Mouse (Mus musculus): ENCODE results near the gene Gm44511.

Gene Gm44511
- long read RNA-seq, experiment 1: 0 reads
- long read RNA-seq, experiment 2: 0 reads

DNA sequence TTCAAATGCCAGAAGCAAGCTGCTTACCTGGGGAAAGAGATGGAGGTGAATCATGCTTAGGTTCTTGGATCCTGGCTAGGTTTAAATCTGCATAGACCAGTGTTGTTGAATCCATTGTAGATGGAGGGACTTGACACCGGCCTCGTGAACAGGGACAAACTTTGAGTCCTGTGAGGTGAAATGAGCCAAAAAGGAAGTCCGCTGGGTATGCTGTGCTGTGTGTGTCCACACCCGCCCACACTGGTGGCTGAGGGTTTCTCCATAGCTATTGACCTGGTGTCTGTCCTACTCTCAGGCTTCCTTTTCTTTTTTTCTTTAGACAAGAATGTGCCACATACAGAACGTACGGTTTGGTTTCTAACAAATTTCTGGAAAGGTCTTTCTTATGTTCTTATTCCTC lies at the start of gene Gm44511, which contains the start of gene Klrb1b:
Gm44511 (minus strand) TSS at position 184 of the 400 bp plus-strand sequence.
Klrb1b (minus strand) TSS at position 200 of the 400 bp plus-strand sequence.
- intact Hi-C loops (cut with DNase I): no loop called here

DNA sequence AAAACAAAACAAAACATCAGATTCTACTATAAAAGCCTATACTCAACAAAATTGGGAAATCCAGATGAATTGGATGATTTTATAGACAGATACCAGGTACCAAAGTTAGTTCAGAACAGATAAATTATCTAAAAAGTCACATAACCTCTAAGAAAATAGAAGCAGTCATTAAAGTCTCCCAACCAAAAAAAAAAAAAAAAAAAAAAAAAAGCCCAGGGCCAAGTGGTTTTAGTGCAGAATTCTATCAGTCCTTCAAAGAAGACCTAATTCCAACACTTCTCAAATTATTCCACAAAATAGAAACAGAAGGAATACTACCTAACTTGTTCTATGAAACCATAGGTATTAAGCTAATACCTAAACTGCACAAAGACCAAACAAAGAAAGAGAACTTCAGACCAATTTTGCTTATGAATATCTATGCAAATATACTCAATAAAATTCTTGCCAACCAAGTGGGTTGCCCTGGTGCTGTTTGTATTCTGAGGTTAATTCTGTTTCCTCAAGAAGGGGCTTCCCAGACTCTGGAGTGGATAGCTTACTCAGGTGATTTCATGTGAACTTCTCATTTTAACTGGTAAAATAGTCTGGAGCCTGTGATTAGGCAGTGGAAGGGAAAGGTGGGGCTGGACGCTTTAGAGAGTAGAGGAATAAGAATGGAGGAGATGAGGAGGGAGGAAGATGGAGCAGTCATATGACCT lies 45.9 kb upstream of the Gm44511 start:
- intact Hi-C loops (cut with DNase I): no loop called here

- intact Hi-C loops (cut with DNase I): no loop called here
Measured at GRCm38 (mm10) chr6:128868861-128869260, 42.7 kb upstream of the Gm44511 start.

DNA sequence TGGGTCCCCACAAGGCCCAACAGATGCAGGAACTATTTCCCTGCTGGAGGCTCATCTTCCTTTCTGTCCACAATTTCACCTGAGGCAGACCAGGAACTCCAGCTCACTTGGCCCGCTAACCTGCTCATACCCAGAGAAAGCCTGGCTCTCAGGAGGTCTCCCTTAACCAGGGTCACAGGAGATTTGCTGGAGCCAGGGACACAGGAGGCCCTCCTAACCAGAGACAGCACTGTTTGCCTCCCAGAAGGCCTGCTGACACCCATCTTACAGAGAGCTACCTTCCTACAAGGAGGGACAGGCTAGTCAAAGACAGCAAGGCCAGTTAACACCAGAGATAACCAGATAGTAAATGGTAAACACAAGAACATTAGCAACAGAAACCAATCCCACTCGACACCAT lies 31.9 kb upstream of the Gm44511 start:
- intact Hi-C loops (cut with DNase I): loop anchor here (10.0 kb wide), 1 partner anchor 507 kb away; no protein-coding TSS in a partner anchor

GRCm38 (mm10) chr6:128856250-128856649 lies 30.1 kb upstream of the Gm44511 start:
- intact Hi-C loops (cut with DNase I): loop anchor here (10.0 kb wide), 1 partner anchor 509 kb away; no protein-coding TSS in a partner anchor

GRCm38 (mm10) chr6:128855477-128855876 lies 29.4 kb upstream of the Gm44511 start:
- intact Hi-C loops (cut with DNase I): loop anchor here (10.0 kb wide), 1 partner anchor 509 kb away; no protein-coding TSS in a partner anchor

- intact Hi-C loops (cut with DNase I): loop anchor here (1.0 to 10.0 kb wide), 3 partner anchors 211 to 510 kb away; no protein-coding TSS in a partner anchor
Measured at GRCm38 (mm10) chr6:128854895-128855294, 28.8 kb upstream of the Gm44511 start.

DNA sequence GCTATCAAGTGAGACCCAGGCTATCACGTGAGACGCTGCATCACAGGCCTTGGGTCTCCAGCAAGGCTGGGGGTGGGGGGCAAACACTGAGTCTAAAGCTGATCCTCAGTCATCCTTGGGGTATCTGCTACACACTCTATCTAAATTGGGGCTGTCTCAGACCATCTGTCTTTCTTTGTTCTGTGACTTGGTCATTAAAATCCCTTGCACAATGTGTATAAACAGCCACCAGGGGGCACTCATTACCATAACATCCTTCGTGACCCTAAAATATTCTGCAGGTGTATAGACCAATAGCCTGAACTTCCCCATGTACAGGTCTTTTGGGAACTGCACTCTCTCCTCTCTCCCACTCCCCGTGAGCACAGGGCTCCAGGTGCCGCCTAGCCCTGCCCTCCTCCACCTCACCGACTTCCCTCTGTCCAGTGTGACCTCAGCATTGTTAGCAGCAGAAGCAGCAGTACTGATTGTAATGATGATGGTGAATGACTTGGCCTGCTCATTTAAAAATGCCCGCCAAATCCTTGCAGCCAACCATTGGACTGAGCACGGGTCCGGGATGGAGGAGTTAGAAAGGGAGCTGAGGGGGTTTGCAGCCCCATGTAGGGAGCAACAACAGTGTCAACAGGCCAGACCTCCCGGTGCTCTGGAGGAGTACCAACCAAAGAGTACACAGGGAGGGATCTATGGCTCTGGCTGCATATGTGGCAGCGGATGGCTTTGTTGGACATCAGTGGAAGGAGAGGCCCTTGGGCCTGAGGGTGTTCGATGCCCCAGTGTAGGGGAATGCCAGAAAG lies 28.1 kb upstream of the Gm44511 start:
- intact Hi-C loops (cut with DNase I): loop anchor here (1.0 to 10.0 kb wide), 3 partner anchors 212 to 511 kb away; no protein-coding TSS in a partner anchor

DNA sequence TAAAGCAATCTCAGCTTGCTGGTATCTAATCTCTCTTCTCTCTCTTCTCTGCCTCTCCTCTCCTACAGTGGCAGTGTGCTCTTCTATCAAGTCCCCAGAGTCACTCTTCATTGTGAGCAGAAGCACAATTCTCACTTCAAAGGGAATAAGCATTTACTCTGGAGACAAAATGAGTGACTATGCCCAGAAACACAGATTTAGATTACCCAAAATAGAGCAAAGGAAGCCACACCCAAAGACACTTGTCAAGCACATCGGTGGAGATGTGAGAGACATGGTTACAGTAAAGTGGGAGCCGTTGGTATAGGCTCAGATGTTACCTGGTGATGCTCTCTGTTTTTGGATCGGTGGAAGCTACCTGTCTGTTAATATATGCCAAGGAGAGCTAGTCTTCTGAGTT lies 26.7 kb upstream of the Gm44511 start:
- intact Hi-C loops (cut with DNase I): loop anchor here (5.0 to 10.0 kb wide), 2 partner anchors 405 to 512 kb away; no protein-coding TSS in a partner anchor

- intact Hi-C loops (cut with DNase I): loop anchor here (5.0 to 10.0 kb wide), 2 partner anchors 406 to 514 kb away; no protein-coding TSS in a partner anchor
Measured at GRCm38 (mm10) chr6:128851151-128851550, 25.0 kb upstream of the Gm44511 start.

GRCm38 (mm10) chr6:128850671-128851070 lies 24.6 kb upstream of the Gm44511 start:
- intact Hi-C loops (cut with DNase I): loop anchor here (5.0 to 10.0 kb wide), 2 partner anchors 407 to 514 kb away; no protein-coding TSS in a partner anchor

DNA sequence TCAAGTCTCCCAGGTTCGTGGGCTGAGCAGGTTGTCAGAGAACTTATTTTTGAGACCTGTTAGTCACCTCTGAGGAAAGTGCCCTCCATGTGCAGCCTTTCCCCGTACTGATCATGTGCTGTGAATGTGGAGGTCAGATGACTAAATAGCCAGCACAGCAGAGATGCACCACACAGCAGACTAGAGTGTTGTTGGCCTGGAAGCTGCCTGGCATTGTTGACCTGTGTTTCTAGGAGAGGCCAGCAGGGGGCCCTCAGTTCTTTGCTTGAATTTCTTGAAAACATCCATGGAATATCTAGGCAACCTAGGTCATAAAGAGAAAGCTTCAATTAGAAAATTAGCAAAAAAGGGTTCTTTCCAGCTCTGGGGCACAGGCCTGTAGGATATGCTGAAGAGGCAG lies 23.8 kb upstream of the Gm44511 start:
- intact Hi-C loops (cut with DNase I): loop anchor here (5.0 to 10.0 kb wide), 2 partner anchors 407 to 515 kb away; no protein-coding TSS in a partner anchor

DNA sequence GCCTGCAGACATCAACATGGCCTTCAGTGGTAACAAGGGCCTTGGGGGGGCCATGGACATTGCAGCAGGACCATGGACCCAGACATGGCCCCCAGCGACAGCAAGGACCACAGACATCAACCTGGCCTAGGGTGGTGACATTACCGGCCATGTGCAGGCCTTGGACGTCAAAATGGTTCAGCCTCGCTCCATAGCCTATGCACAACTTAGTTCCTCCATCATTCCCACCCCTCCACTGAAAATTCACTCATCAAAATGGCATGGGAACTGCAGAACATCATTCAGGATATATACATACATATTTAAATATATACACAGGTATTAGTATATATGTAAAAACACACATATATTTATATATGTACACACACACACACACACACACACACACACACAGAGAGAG lies 21.3 kb upstream of the Gm44511 start:
- intact Hi-C loops (cut with DNase I): no loop called here

GRCm38 (mm10) chr6:128845998-128846542 lies 20.0 kb upstream of the Gm44511 start:
- intact Hi-C loops (cut with DNase I): no loop called here

GRCm38 (mm10) chr6:128845319-128845979 lies 19.3 kb upstream of the Gm44511 start:
- intact Hi-C loops (cut with DNase I): no loop called here

DNA sequence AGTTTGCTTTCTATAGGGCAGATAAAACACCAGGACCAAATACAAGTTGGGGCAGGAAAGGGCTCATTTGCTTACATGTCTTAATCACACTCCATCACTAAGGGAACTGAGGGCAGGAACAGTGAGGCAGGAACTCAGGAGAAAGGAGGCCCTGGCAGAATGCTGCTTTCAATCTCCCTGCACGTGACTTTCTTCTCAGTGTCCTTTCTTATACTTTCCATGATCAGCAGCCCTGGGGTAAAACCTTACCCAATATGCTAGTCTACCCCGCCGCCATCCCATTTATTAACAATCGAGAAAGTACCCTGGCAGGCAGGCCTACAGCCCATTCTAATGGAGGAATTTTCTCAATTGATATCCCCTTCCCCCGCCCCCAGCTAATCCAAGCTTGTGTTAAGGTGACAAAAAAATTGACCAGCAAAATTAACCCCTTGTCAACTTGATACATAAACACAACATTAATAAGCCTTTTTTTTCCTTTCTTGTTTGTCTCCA lies 18.5 kb upstream of the Gm44511 start:
- intact Hi-C loops (cut with DNase I): no loop called here

DNA sequence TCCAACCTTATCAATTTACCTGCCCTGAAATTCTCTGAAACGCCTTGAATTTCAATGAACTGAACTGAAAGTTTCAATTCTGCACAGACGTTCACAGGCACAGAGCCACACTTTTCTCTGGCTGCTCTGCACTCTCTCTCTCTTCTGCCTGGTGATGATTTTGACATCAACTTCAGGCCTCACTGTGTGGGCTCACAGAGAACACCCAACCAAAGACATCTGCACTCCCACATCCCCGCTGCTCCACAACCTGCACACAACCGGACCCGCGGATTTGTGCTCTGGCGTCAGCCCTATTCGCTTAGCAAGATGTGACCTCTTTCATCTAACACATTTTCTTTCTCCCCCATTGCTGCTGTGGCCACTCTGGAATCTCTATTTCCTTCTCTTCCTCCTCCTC lies 18.0 kb upstream of the Gm44511 start:
- intact Hi-C loops (cut with DNase I): no loop called here

DNA sequence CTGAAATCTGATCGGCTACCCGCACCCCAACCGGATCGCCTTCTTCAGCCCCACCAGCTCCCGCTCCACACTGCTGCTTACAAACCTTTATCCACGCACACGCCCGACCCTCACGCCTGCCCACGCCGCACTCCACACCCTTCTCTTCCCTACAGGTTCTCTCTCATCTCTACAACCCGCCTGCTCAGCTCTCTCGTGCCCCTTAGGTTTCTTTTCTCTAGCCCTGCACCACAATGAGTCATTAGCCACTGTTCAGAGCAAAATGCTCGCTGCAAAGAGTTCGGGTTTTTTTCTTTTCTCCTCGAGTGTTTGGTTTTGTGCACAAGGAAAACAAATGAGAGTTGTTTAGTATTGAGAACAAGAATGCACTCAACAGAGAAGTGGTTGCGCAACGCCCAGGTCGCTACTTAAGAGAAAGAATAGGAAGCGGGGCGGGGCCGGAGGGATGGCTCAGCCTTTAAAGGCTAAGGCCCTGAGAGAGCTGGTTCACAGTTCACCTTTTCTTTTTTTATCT lies 17.4 kb upstream of the Gm44511 start:
- intact Hi-C loops (cut with DNase I): loop anchor here (2.0 kb wide), 1 partner anchor 101 kb away; no protein-coding TSS in a partner anchor

DNA sequence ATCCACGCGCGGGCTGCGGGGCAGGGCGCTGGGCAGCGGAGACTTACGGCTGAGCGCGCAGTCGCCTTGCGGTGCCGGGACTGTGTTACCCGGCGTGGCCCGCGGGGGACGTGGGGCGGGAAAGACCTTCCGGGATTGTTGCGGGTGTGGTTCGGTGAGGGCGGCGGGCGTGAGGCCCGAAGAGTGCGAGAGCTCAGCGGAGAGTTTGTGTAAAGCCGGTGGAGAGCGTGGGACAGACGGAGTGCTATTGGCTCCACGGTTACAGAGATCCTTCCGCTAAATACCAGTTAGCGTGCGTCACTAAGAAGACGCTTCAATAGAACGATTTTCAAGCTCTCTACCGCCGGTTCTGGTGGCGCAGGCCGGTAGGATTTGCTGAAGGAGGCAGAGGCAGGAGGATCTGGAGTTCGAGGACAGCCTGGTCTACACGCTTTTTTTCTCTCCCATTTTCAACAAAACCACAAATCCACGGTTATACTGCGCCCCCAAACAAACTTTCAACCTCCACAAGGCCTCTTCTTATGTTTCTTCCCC lies 16.9 kb upstream of the Gm44511 start:
- intact Hi-C loops (cut with DNase I): loop anchor here (2.0 kb wide), 1 partner anchor 102 kb away; no protein-coding TSS in a partner anchor

All from adrenal gland (tissue).